Mouse (Mus musculus) stomach, embryonic 14.5 days (tissue): ENCODE data around the gene Prpf4b. TPM values are rescaled to one million over a fixed set of nuclear protein-coding genes. Genes with fewer than 3 reads are reported as not detected.
"Not testable (repeated sequence)": the region's sequence is repeated elsewhere in the genome, so short reads cannot be mapped to it uniquely, and the experiment has no call there.

Experiments
- ATAC-seq: fragments of 200-750 bp; cut with Nextera tagmentation; 2 replicates; pipeline ENCODE4 v1.8.0; 2017; ENCODE audit warnings: low read depth, moderate TSS enrichment; ENCODE audit not compliant: insufficient number of reproducible peaks, insufficient read depth, low FRiP score
- H3K27ac ChIP-seq: fragments of 300-500 bp; sonication (generic); 2 replicates; pipeline ENCODE4 v1.5.1; 2014; ENCODE audit warnings: mild to moderate bottlenecking, low read length, moderate library complexity, mixed read lengths
- H3K27me3 ChIP-seq: fragments of 300-500 bp; sonication (generic); 2 replicates; pipeline ENCODE4 v1.6.1; 2014; ENCODE audit warnings: low read length, control low read depth, mixed read lengths; ENCODE audit not compliant: control insufficient read depth, insufficient read depth
- H3K36me3 ChIP-seq: fragments of 300-500 bp; sonication (generic); 2 replicates; pipeline ENCODE4 v1.6.1; 2014; ENCODE audit warnings: mild to moderate bottlenecking, control low read depth, low read length, moderate library complexity, mixed read lengths; ENCODE audit not compliant: control insufficient read depth, insufficient read depth
- H3K4me1 ChIP-seq: fragments of 300-500 bp; sonication (generic); 2 replicates; pipeline ENCODE4 v1.6.1; 2014; ENCODE audit warnings: low read length, control low read depth, mixed read lengths; ENCODE audit not compliant: control insufficient read depth, insufficient read depth
- H3K4me2 ChIP-seq: fragments of 300-500 bp; sonication (generic); replicated peaks from 2 replicates; pipeline ENCODE4 v1.6.1; 2014; ENCODE audit warnings: low read depth, low read length, control low read depth
- H3K4me3 ChIP-seq: fragments of 300-500 bp; sonication (generic); 2 replicates; pipeline ENCODE4 v1.5.1; 2014; ENCODE audit warnings: low read depth, low read length, control low read depth
- H3K9ac ChIP-seq: fragments of 300-500 bp; sonication (generic); replicated peaks from 2 replicates; pipeline ENCODE4 v1.6.1; 2014; ENCODE audit warnings: low read depth, mild to moderate bottlenecking, control low read depth, low read length, moderate library complexity, mixed read lengths
- H3K9me3 ChIP-seq: fragments of 300-500 bp; sonication (generic); 2 replicates; pipeline ENCODE4 v1.6.1; 2016; ENCODE audit warnings: low read depth, low read length, control low read depth; ENCODE audit not compliant: control insufficient read depth
- WGBS: fragments of 180-500 bp; shearing (Covaris S2); extraction: QIAGEN DNeasy Blood & Tissue Kit; methylation state at CpG from one replicate; pipeline ENCODE4 v1.1.7; 2014; 5-methylcytosine and 5-hydroxymethylcytosine counted together
- polyA plus RNA-seq: library from polyadenylated mRNA; unstranded; fragments of >200 nt; fragmentation: Nextera tagmentation; extraction: Ambion mirVana; gene quantifications from 2 replicates; pipeline ENCODE4 v1.2.1, GENCODE M21; 2014

Gene Prpf4b
- polyA plus RNA-seq, 1 experiment from 2014 or later: 107 TPM

GRCm38 (mm10) chr13:34861166-34861565 is 13.9 kb upstream of the Prpf4b start:
- WGBS: 40% methylated on average over 7 of the region's 8 CpGs
- H3K4me1 ChIP-seq, H3K27ac ChIP-seq, H3K9me3 ChIP-seq, H3K9ac ChIP-seq, H3K4me2 ChIP-seq, H3K36me3 ChIP-seq, H3K4me3 ChIP-seq, H3K27me3 ChIP-seq, ATAC-seq: not testable (repeated sequence)

- Histone ChIP-seq H3K27me3 (no peaks in the 10 kb centered on the region), H3K4me2 (no peak overlapping the region), H3K27ac (no peak overlapping the region), H3K36me3 (no peaks in the 10 kb centered on the region), H3K9ac (no peak overlapping the region), H3K9me3 (no peaks in the 10 kb centered on the region), H3K4me3 (no peak overlapping the region), H3K4me1 (no peaks in the 10 kb centered on the region)
- WGBS: 40% methylated on average over 7 of the region's 7 CpGs
- peak; percentile 33; the same call in 1 of the 2 replicates for ATAC-seq
Observed at GRCm38 (mm10) chr13:34864420-34865169, 10.5 kb upstream of the Prpf4b start.

- no peaks in the 10 kb centered on the region for H3K27me3 ChIP-seq
- peak overlapping the region; percentile 98 for H3K4me3 ChIP-seq
- WGBS: 2% methylated on average over 45 of the region's 45 CpGs
- peaks cover 14% of the 10 kb centered on the region for H3K4me1 ChIP-seq
- H3K9me3 ChIP-seq: no peaks in the 10 kb centered on the region
- H3K4me2 ChIP-seq: peak overlapping the region; percentile 61
- peak overlapping the region; percentile 99 for H3K27ac ChIP-seq
- peak; percentile 93 for ATAC-seq
- H3K9ac ChIP-seq: peak overlapping the region; percentile 22; the same call in 1 of the 2 replicates
- no peaks in the 10 kb centered on the region for H3K36me3 ChIP-seq
Observed at GRCm38 (mm10) chr13:34873801-34874681, 1.1 kb upstream of the Prpf4b start.

- Histone ChIP-seq H3K4me3 (peak overlapping the region; percentile 98), H3K27ac (peak overlapping the region; percentile 99), H3K4me2 (peak overlapping the region; percentile 61), H3K9ac (peak overlapping the region; percentile 97; the same call in 1 of the 2 replicates), H3K4me1 (peaks cover 14% of the 10 kb centered on the region)
- not testable (repeated sequence) for ATAC-seq, H3K27me3 ChIP-seq, H3K9me3 ChIP-seq, H3K36me3 ChIP-seq
- WGBS: 16% methylated on average over 13 of the region's 13 CpGs
Observed at GRCm38 (mm10) chr13:34874736-34875135, 366 bp upstream of the Prpf4b start.

GRCm38 (mm10) chr13:34875741-34876445 is 791 bp downstream of the Prpf4b start:
- peak overlapping the region; percentile 82 for H3K4me2 ChIP-seq
- peak; percentile 34 for ATAC-seq
- H3K9ac ChIP-seq: peak overlapping the region; percentile 97
- H3K9me3 ChIP-seq: no peaks in the 10 kb centered on the region
- peak overlapping the region; percentile 98 for H3K4me3 ChIP-seq
- H3K36me3 ChIP-seq: no peaks in the 10 kb centered on the region
- under 1% methylated on average over 44 of the region's 50 CpGs for WGBS
- H3K27me3 ChIP-seq: no peaks in the 10 kb centered on the region
- H3K4me1 ChIP-seq: peaks cover 14% of the 10 kb centered on the region
- peak overlapping the region; percentile 99 for H3K27ac ChIP-seq

GRCm38 (mm10) chr13:34876481-34876880 is 1.4 kb downstream of the Prpf4b start:
- H3K9ac ChIP-seq: peak overlapping the region; percentile 97
- peaks cover 14% of the 10 kb centered on the region for H3K4me1 ChIP-seq
- H3K27ac ChIP-seq: no peak overlapping the region
- H3K9me3 ChIP-seq: no peaks in the 10 kb centered on the region
- H3K4me2 ChIP-seq: peak overlapping the region; percentile 82
- peak overlapping the region; percentile 98 for H3K4me3 ChIP-seq
- ATAC-seq: no peak
- no peaks in the 10 kb centered on the region for H3K36me3 ChIP-seq
- WGBS: 1% methylated on average over 3 of the region's 3 CpGs
- H3K27me3 ChIP-seq: no peaks in the 10 kb centered on the region

- H3K27me3 ChIP-seq: no peaks in the 10 kb centered on the region
- H3K4me3 ChIP-seq: no peak overlapping the region
- H3K27ac ChIP-seq: no peak overlapping the region
- H3K9me3 ChIP-seq: no peaks in the 10 kb centered on the region
- no peak overlapping the region for H3K9ac ChIP-seq
- H3K4me2 ChIP-seq: no peak overlapping the region
- H3K4me1 ChIP-seq: no peaks in the 10 kb centered on the region
- H3K36me3 ChIP-seq: peaks cover 87% of the 10 kb centered on the region
- no peak for ATAC-seq
- WGBS: 91% methylated on average over 1 of the region's 1 CpGs
Observed at GRCm38 (mm10) chr13:34892871-34893270, 17.8 kb downstream of the Prpf4b start.

- H3K4me3 ChIP-seq: no peak overlapping the region
- no peak overlapping the region for H3K27ac ChIP-seq
- no peaks in the 10 kb centered on the region for H3K36me3 ChIP-seq
- no peaks in the 10 kb centered on the region for H3K9me3 ChIP-seq
- no peak overlapping the region for H3K9ac ChIP-seq
- peaks cover 6% of the 10 kb centered on the region; the same call in 1 of the 2 replicates for H3K4me1 ChIP-seq
- H3K27me3 ChIP-seq: no peaks in the 10 kb centered on the region
- H3K4me2 ChIP-seq: no peak overlapping the region
- 82% methylated on average over 9 of the region's 9 CpGs for WGBS
- ATAC-seq: no peak
Observed at GRCm38 (mm10) chr13:34914614-34915013, 39.5 kb downstream of the Prpf4b start.
